Mouse (Mus musculus) c-Kit-positive CD71-negative TER-119-negative erythroid progenitor cells, embryonic 14.5 days (primary cell): ENCODE data around the gene Leng1.
A peak's percentile ranks its signal among the peaks of the same experiment; 100 is the strongest.

Source experiments
- DNase-seq: peaks from one replicate; pipeline ENCODE4 v3.0.0-alpha.2; 2013; ENCODE audit warnings: low read depth

Leng1 gene

DNA sequence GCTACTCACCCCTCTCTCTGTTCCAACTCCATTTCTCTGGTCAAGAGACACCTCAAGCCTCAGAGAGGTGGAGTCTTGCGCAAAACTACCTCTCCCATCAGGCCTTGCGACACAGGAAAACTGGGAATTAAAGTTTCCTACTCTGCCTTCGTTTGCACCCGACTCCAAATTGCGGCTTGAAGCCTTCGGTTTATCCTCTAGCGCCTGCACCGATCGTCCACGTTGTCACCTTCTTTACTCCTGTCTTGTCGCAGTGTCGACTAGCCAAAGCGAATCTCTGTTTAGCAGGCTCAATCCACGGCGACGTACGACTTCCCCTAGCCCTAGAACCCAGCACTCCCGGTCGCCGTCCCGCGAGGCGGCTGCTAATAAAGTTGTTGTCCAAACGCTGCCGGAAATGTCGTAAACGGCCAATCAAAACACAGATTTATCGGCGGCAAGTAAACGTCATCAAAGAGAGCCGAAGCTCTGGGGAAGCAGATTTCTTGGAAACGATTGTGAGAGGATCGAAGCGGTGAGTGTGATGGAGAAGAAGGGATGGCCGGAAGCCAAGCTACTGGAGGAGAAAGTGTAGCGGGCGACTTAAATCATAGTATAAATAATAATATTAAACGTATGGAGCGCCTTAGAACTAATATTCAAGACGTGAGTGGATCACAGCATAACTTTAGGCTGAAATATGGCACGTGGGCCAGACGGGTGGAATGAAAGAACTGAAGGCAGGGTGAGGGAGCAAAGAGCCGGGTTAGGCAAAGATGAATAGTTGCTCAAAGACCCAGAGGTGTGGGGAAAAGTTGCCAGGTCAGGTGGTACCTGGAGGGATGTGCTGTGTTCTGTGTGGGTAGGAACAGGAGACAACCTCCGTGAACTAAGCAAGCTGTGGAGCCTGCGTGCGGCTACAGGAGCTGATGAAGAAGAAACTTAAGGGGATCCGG lies 35.8 kb downstream of the Leng1 start, which contains the start of the genes Tfpt and Prpf31:
Gene Tfpt, minus strand, starts transcription at position 387 of the 935 bp plus-strand sequence.
Gene Prpf31, plus strand, starts transcription at position 443 of the 935 bp plus-strand sequence.
- DNase-seq = peak; percentile 91

DNA sequence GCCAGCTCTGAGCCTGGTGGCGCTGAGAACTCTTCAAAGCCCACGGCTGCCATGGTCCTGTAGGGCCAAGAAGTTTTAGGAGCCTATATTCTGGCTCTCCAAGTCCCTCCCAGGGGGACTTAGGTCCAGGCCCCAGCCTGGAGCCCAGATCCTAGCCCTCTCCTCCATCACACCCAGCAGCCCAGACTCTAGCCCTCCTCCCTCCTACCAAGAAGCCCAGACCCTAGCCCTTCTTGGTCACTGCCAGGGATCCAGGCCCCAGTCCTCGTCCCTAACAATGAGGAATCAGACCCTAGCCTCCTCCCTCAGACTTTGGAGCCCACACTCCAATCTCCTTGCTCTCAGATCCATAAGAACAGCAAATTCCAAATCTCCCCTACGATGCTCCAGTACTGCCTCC lies 36.6 kb downstream of the Leng1 start:
- DNase-seq = no peak

GRCm38 (mm10) chr7:3617242-3617995 lies 48.2 kb downstream of the Leng1 start, which contains the start of gene Ndufa3:
Gene Ndufa3 (plus strand): TSS chr7:3617373.
- peak; percentile 89 for DNase-seq

GRCm38 (mm10) chr7:3616389-3617241 lies 49.0 kb downstream of the Leng1 start:
- DNase-seq = no peak

GRCm38 (mm10) chr7:3616057-3616388 lies 49.6 kb downstream of the Leng1 start, which contains the start of gene Oscar:
Gene Oscar (minus strand): TSS chr7:3616157.
- no peak for DNase-seq

DNA sequence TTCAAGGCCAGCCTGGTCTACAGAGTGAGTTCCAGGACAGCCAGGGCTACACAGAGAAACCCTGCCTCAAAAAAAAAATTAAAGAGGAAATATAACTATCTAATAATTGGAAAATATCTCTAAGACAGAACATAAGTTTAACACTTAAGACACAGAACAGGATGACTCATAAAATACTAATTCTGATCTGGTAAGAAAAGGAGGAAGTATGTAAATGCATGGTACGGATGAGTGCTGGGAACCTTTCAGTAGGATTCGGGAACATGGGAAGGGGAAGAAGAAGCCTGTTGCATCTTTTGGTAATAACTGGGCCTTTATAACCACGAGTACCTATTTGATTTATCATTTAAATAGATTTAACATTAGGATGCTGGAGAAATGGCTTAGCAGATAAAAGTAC lies 51.6 kb downstream of the Leng1 start:
- DNase-seq = no peak

DNA sequence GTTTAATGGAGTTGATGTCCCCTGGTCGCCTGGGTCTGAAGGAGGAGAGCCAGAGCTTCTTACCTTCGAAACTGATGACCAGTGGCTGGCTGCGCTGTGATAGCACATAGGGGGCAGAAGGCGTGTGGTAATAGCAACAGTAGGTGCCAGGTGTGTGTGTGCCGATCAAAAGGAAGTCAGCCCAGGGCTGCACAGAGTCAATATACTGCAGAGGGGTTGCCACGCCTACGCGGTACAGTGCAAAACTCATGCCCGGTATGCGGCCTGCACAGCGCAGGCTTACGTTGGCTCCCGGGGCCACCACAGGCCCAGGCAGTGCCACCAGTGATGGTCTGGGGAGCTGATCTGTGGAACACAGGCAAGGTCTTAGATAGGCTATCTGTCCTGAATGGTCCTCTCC lies 54.6 kb downstream of the Leng1 start:
- DNase-seq = no peak

DNA sequence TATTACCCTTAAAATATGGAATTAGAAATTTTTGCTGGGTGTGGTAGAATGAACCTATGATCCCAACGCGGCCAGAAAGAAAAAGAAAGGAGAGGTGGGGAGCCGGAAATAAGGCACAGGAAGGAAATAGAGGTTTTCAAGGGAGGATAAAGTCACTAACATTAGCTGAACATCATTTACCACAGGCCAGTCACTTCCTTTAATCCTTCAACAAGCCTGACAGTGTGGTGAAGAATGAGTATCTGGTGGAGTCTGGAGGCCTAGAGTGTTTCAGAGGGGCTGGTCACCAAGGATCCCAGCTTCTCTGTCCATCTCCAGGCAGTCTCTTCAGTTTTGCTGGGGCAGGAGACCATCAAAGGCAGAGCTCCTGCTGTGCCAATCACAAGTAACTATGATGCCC lies 55.2 kb downstream of the Leng1 start:
- no peak for DNase-seq
